Mouse (Mus musculus) limb, embryonic 14.5 days (tissue): Measurements from ENCODE around the gene Azi2. TPM values are rescaled to one million over a fixed set of nuclear protein-coding genes. Genes with fewer than 3 reads are reported as not detected.

Experiments
- ATAC-seq: fragments of 200-750 bp; cut with Nextera tagmentation; 2 replicates; pipeline ENCODE4 v1.8.0; 2017; ENCODE audit warnings: low read depth, moderate number of reproducible peaks, moderate TSS enrichment; ENCODE audit not compliant: low FRiP score
- DNase-seq: peaks from one replicate; pipeline ENCODE4 v3.0.0-alpha.2; 2015; ENCODE audit warnings: low spot score
- H3K27ac ChIP-seq: fragments of 300-500 bp; sonication (generic); replicated peaks from 2 replicates; pipeline ENCODE4 v1.5.1; 2014; ENCODE audit warnings: low read depth, mild to moderate bottlenecking, low read length, moderate library complexity, mixed read lengths
- H3K27me3 ChIP-seq: fragments of 300-500 bp; sonication (generic); 2 replicates; pipeline ENCODE4 v1.6.1; 2014; ENCODE audit warnings: low read length, mixed read lengths; ENCODE audit not compliant: control insufficient read depth, insufficient read depth
- H3K36me3 ChIP-seq: fragments of 300-500 bp; sonication (generic); 2 replicates; pipeline ENCODE4 v1.6.1; 2014; ENCODE audit warnings: mild to moderate bottlenecking, low read length, moderate library complexity, mixed read lengths; ENCODE audit not compliant: control insufficient read depth, insufficient read depth
- H3K4me1 ChIP-seq: fragments of 300-500 bp; sonication (generic); 2 replicates; pipeline ENCODE4 v1.6.1; 2014; ENCODE audit warnings: antibody characterized with exemption, low read length, mixed read lengths; ENCODE audit not compliant: control insufficient read depth, insufficient read depth
- H3K4me2 ChIP-seq: fragments of 300-500 bp; sonication (generic); replicated peaks from 2 replicates; pipeline ENCODE4 v1.6.1; 2014; ENCODE audit warnings: low read depth, mild to moderate bottlenecking, low read length, moderate library complexity; ENCODE audit not compliant: severe bottlenecking
- H3K4me3 ChIP-seq: fragments of 300-500 bp; sonication (generic); replicated peaks from 2 replicates; pipeline ENCODE4 v1.5.1; 2014; ENCODE audit warnings: low read length
- H3K9ac ChIP-seq: fragments of 300-500 bp; sonication (generic); 2 replicates; pipeline ENCODE4 v1.6.1; 2014; ENCODE audit warnings: mild to moderate bottlenecking, low read depth, low read length, moderate library complexity; ENCODE audit not compliant: severe bottlenecking
- H3K9me3 ChIP-seq: fragments of 300-500 bp; sonication (generic); 2 replicates; pipeline ENCODE4 v1.6.1; 2016; ENCODE audit warnings: low read length; ENCODE audit not compliant: control insufficient read depth
- POLR2A ChIP-seq: fragments of 200-500 bp; IDR thresholded peaks from 2 replicates; pipeline ENCODE4 v1.8.0; 2012; ENCODE audit warnings: inconsistent platforms, mild to moderate bottlenecking, moderate library complexity, borderline replicate concordance; ENCODE audit not compliant: insufficient read depth, insufficient read length; ENCODE audit errors: extremely low read depth
- WGBS: fragments of 180-500 bp; shearing (Covaris S2); extraction: QIAGEN DNeasy Blood & Tissue Kit; methylation state at CpG from one replicate; pipeline ENCODE4 v1.1.7; 2014; 5-methylcytosine and 5-hydroxymethylcytosine counted together
- polyA plus RNA-seq, 2 experiments: library from polyadenylated mRNA; depleted of rRNA in 1 of 2; stranded (reverse) in 1 of 2; unstranded in 1 of 2; fragments of >200 nt; fragmentation: Nextera tagmentation in 1 of 2; extraction: Ambion mirVana in 1 of 2; gene quantifications; 2 replicates each; pipeline versions ENCODE4 v1.2.1 to v1.2.3; 2012 to 2014

Gene Azi2
- polyA plus RNA-seq, 2 experiments, result 45.9 to 74.2 TPM

- Histone ChIP-seq H3K4me1 (peaks cover 8% of the 10 kb centered on the region), H3K4me3 (peak overlapping the region; percentile 91), H3K27ac (peak overlapping the region; percentile 88), H3K9ac (peak overlapping the region; percentile 87), H3K27me3 (no peaks in the 10 kb centered on the region), H3K4me2 (peak overlapping the region; percentile 80), H3K36me3 (no peaks in the 10 kb centered on the region), H3K9me3 (no peaks in the 10 kb centered on the region)
- ATAC-seq (no peak), DNase-seq (no peak)
- WGBS, result 3% methylated on average over 17 of the region's 21 CpGs
- no peak for TF ChIP-seq POLR2A
Measured at GRCm38 (mm10) chr9:118041022-118041400, 712 bp downstream of the Azi2 start.

DNA sequence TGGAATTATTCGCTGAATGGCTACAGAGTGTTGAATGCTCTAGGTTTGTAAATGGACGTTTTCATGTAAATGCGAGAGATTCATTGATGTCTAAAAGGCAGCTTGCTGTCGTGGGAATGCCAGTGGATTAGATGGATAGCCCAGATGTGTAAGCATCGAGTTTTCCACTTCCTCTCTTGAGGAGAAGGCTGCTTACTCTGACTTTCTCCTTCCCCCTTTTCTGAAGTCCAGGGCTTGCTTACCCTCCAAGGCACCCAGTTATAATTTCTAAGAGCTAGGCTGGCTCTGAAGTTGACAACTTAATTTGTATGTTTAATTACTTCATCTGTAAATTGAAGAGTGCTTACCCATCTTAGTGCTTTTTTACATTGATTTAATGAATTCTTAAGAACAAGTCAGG is 1.3 kb downstream of the Azi2 start:
- no peaks in the 10 kb centered on the region for H3K36me3 ChIP-seq
- WGBS, result 22% methylated on average over 5 of the region's 5 CpGs
- ATAC-seq, result no peak

GRCm38 (mm10) chr9:118042738-118043137 is 2.4 kb downstream of the Azi2 start:
- no peak overlapping the region for H3K27ac ChIP-seq
- ATAC-seq (no peak), DNase-seq (no peak)
- H3K36me3 ChIP-seq, result peaks cover 4% of the 10 kb centered on the region; the same call in 1 of the 2 replicates
- no peak for TF ChIP-seq POLR2A
- H3K4me2 ChIP-seq, result no peak overlapping the region
- no peaks in the 10 kb centered on the region for H3K27me3 ChIP-seq
- no peaks in the 10 kb centered on the region for H3K9me3 ChIP-seq
- H3K4me3 ChIP-seq, result no peak overlapping the region
- WGBS, result 88% methylated on average over 4 of the region's 4 CpGs
- H3K4me1 ChIP-seq, result peaks cover 8% of the 10 kb centered on the region
- no peak overlapping the region for H3K9ac ChIP-seq

More for the DNA sequence above, 1.3 kb downstream of the Azi2 start:
- H3K4me1 ChIP-seq, result peaks cover 8% of the 10 kb centered on the region
- no peak for TF ChIP-seq POLR2A
- no peaks in the 10 kb centered on the region for H3K27me3 ChIP-seq
- H3K9me3 ChIP-seq, result no peaks in the 10 kb centered on the region
- no peak overlapping the region for H3K27ac ChIP-seq
- H3K9ac ChIP-seq, result peak overlapping the region; percentile 87; the same call in 1 of the 2 replicates
- H3K4me3 ChIP-seq, result peak overlapping the region; percentile 91
- DNase-seq, result no peak
- peak overlapping the region; percentile 80 for H3K4me2 ChIP-seq

- H3K9ac ChIP-seq, result no peak overlapping the region
- peaks cover 9% of the 10 kb centered on the region for H3K36me3 ChIP-seq
- no peaks in the 10 kb centered on the region for H3K9me3 ChIP-seq
- TF ChIP-seq POLR2A, result no peak
- no peak overlapping the region for H3K4me3 ChIP-seq
- no peak overlapping the region for H3K27ac ChIP-seq
- ATAC-seq (no peak), DNase-seq (no peak)
- WGBS, result 90% methylated on average over 3 of the region's 3 CpGs
- no peak overlapping the region for H3K4me2 ChIP-seq
- H3K27me3 ChIP-seq, result no peaks in the 10 kb centered on the region
- H3K4me1 ChIP-seq, result peaks cover 8% of the 10 kb centered on the region
Measured at GRCm38 (mm10) chr9:118043581-118043980, 3.3 kb downstream of the Azi2 start.

DNA sequence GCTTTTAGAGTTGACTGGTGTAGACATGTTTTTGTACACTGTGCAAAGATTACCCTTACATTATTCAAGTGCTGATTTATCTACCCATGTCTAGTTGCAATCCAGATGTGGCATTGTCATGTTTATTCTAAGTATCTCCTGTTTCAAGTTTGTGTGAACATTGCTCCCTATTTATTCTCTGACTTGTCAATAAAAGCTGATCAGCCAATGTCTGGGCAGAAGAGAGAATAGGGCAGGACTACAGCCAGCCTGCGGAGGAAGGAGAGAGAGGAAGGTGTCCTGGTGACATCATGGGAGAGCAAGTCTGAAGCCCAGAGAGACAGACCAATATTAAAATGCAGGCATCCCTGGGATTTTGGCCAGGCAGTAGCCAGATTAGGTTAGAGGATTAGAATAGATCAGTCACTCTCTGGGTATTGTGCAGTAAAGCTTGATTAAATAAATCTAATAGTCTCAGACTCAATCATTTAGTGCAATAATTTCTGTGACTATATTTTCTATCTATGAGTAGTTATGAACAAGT is 4.8 kb downstream of the Azi2 start:
- no peak for TF ChIP-seq POLR2A
- peaks cover 15% of the 10 kb centered on the region for H3K36me3 ChIP-seq
- DNase-seq (no peak), ATAC-seq (no peak)
- no peaks in the 10 kb centered on the region for H3K9me3 ChIP-seq
- H3K4me1 ChIP-seq, result peaks cover 8% of the 10 kb centered on the region
- WGBS, result 80% methylated on average over 1 of the region's 1 CpGs
- H3K27ac ChIP-seq, result no peak overlapping the region
- H3K4me2 ChIP-seq, result no peak overlapping the region
- no peak overlapping the region for H3K4me3 ChIP-seq
- H3K27me3 ChIP-seq, result no peaks in the 10 kb centered on the region
- no peak overlapping the region for H3K9ac ChIP-seq

DNA sequence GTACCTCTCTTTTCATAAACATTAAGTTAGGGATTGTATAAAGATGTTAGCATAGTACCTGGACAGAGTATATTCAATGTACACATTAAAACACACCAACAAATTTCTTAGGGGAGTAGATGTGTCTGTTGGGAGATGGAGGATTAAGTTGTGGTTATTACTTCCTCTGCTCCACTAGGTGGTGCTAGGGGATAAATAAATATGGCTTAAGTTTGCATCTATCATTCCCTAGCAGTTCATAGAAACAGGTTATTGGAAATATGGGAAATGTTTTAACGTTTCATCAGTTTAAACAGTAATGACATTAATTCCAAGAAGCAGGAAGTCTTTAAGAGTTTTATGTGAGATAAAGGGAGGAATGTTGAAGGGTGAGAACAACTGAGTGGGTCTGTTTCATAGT is 13.0 kb downstream of the Azi2 start:
- no peak for TF ChIP-seq POLR2A
- Histone ChIP-seq H3K9ac (no peak overlapping the region), H3K4me1 (no peaks in the 10 kb centered on the region), H3K27me3 (no peaks in the 10 kb centered on the region), H3K36me3 (peaks cover 44% of the 10 kb centered on the region), H3K4me2 (no peak overlapping the region), H3K9me3 (no peaks in the 10 kb centered on the region), H3K27ac (no peak overlapping the region), H3K4me3 (no peak overlapping the region)
- ATAC-seq (no peak), DNase-seq (peak; percentile 25)
- WGBS, result 44% methylated on average over 1 of the region's 1 CpGs
